Mouse (Mus musculus) testis, adult 2 months (tissue): ENCODE measurements around the gene Lrch1.

Experiments
- CTCF ChIP-seq: fragments of 200-500 bp; IDR thresholded peaks from 2 replicates; pipeline ENCODE4 v1.5.1; 2012; ENCODE audit warnings: low read depth, mild to moderate bottlenecking, inconsistent platforms, low read length, moderate library complexity; ENCODE audit not compliant: control insufficient read depth, insufficient read depth, insufficient replicate concordance
- POLR2A ChIP-seq: fragments of 200-500 bp; IDR thresholded peaks from 2 replicates; pipeline ENCODE4 v1.6.1; 2012; ENCODE audit warnings: low read depth, mild to moderate bottlenecking, inconsistent platforms, low read length, moderate library complexity; ENCODE audit not compliant: control insufficient read depth

GRCm38 (mm10) chr14:74943024-74943423, 4.7 kb downstream of the Lrch1 start:
- no peak for TF ChIP-seq POLR2A
- no peak for TF ChIP-seq CTCF
